Mouse (Mus musculus): ENCODE results near the gene Ctnnal1. TPM values are rescaled to one million over a fixed set of nuclear protein-coding genes. Genes with fewer than 3 reads are reported as not detected.
"Not testable (repeated sequence)": the region's sequence is repeated elsewhere in the genome, so short reads cannot be mapped to it uniquely, and the experiment has no call there.

Ctnnal1 gene
- polyA plus RNA-seq, 1 experiment from 2014 or later, result 22.2 TPM

- WGBS, result 98% methylated on average over 11 of the region's 11 CpGs
- H3K4me1 ChIP-seq (replicated peaks; ENCODE audit: control insufficient read depth, insufficient read depth, low read length); H3K27me3 ChIP-seq (ENCODE audit: control insufficient read depth, insufficient read depth, low read length); H3K27ac ChIP-seq (ENCODE audit: low read depth, low read length); H3K4me2 ChIP-seq (replicated peaks; ENCODE audit: low read depth, low read length); H3K36me3 ChIP-seq (ENCODE audit: control insufficient read depth, insufficient read depth, low read length); ATAC-seq (ENCODE audit: low FRiP score); DNase-seq (ENCODE audit: low spot score); H3K9me3 ChIP-seq (ENCODE audit: control insufficient read depth, low read length); H3K4me3 ChIP-seq (ENCODE audit: low read depth, low read length); H3K9ac ChIP-seq (ENCODE audit: low read depth, low read length): not testable (repeated sequence)
These were observed 5.6 kb upstream of the Ctnnal1 start for GRCm38 (mm10) chr4:56870541-56870940.

- WGBS, result 78% methylated on average over 5 of the region's 5 CpGs
- no peak for DNase-seq (ENCODE audit: low spot score)
- Histone ChIP-seq H3K9me3 (ENCODE audit: control insufficient read depth, low read length) (no peaks in the 10 kb centered on the region), H3K4me1 (replicated peaks; ENCODE audit: control insufficient read depth, insufficient read depth, low read length) (no peaks in the 10 kb centered on the region), H3K4me2 (replicated peaks; ENCODE audit: low read depth, low read length) (no peak overlapping the region), H3K4me3 (ENCODE audit: low read depth, low read length) (no peak overlapping the region), H3K27me3 (ENCODE audit: control insufficient read depth, insufficient read depth, low read length) (no peaks in the 10 kb centered on the region), H3K36me3 (ENCODE audit: control insufficient read depth, insufficient read depth, low read length) (no peaks in the 10 kb centered on the region), H3K27ac (ENCODE audit: low read depth, low read length) (no peak overlapping the region), H3K9ac (ENCODE audit: low read depth, low read length) (no peak overlapping the region)
- ATAC-seq (ENCODE audit: low FRiP score), result no peak
These were observed 2.8 kb upstream of the Ctnnal1 start for GRCm38 (mm10) chr4:56867761-56868160.

DNA sequence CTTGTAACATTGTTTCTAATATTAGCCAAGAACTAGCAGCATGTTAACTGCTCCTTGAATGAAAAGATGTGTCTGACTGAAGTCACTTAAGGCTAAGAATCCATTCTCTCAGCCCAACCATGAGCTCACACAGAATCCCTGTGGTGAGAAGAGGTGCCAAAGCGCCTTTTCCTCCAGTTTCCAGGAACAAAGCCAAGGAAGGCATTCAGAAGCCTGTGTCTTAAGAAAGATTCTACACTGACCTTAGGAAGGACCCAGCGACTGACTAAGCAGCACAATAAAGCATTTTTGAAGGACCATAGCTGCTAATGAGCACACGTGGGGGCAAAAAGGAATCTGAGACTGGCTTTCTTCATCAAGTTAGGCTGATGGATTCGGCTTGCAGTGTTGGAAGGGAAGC is 983 bp upstream of the Ctnnal1 start:
- no peak overlapping the region for H3K4me3 ChIP-seq (ENCODE audit: low read depth, low read length)
- no peak overlapping the region for H3K27ac ChIP-seq (ENCODE audit: low read depth, low read length)
- no peak for ATAC-seq (ENCODE audit: low FRiP score)
- H3K27me3 ChIP-seq (ENCODE audit: control insufficient read depth, insufficient read depth, low read length), result no peaks in the 10 kb centered on the region
- no peak overlapping the region for H3K9ac ChIP-seq (ENCODE audit: low read depth, low read length)
- no peaks in the 10 kb centered on the region for H3K36me3 ChIP-seq (ENCODE audit: control insufficient read depth, insufficient read depth, low read length)
- H3K9me3 ChIP-seq (ENCODE audit: control insufficient read depth, low read length), result no peaks in the 10 kb centered on the region
- no peak overlapping the region for H3K4me2 ChIP-seq (replicated peaks; ENCODE audit: low read depth, low read length)
- 58% methylated on average over 4 of the region's 4 CpGs for WGBS
- H3K4me1 ChIP-seq (replicated peaks; ENCODE audit: control insufficient read depth, insufficient read depth, low read length), result no peaks in the 10 kb centered on the region
- DNase-seq (ENCODE audit: low spot score), result no peak

DNA sequence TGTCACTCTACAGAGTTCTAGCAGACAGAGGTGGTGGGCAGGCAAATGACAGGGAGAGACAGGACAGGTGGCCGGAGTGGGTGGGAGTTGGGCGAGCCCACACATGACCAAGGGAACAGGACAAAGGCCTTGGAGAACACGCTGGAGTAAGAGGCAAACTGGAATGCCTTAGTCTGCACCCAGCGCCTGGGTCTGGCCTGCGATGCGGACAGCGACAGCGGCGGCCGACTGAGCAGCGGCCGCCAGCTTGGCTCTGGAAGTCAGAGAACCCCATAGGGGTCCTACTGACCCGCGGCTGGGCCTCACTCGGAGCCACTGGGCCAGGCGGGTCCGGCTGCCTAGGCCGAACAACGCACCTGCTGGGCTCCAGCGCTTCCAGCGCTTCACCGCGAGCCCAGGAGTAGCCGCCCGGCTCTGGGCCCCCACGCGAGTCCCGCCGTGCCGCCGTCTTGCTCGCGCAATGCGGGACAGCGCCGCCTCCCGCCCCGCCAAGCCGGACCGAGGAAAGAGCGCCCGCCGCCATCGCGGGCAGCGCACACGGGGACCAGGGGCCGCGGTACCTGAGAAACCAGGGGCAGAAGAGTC is 479 bp downstream of the Ctnnal1 start:
- Histone ChIP-seq H3K4me3 (ENCODE audit: low read depth, low read length) (peak overlapping the region; percentile 59), H3K4me2 (replicated peaks; ENCODE audit: low read depth, low read length) (peak overlapping the region; percentile 58), H3K9ac (ENCODE audit: low read depth, low read length) (peak overlapping the region; percentile 65), H3K4me1 (replicated peaks; ENCODE audit: control insufficient read depth, insufficient read depth, low read length) (no peaks in the 10 kb centered on the region), H3K27ac (ENCODE audit: low read depth, low read length) (peak overlapping the region; percentile 78), H3K36me3 (ENCODE audit: control insufficient read depth, insufficient read depth, low read length) (no peaks in the 10 kb centered on the region), H3K27me3 (ENCODE audit: control insufficient read depth, insufficient read depth, low read length) (no peaks in the 10 kb centered on the region), H3K9me3 (ENCODE audit: control insufficient read depth, low read length) (no peaks in the 10 kb centered on the region)
- peak; percentile 78 for ATAC-seq (ENCODE audit: low FRiP score)
- 0% methylated on average over 48 of the region's 49 CpGs for WGBS
- DNase-seq (ENCODE audit: low spot score), result peak; percentile 63

- no peak for ATAC-seq (ENCODE audit: low FRiP score)
- H3K27ac ChIP-seq (ENCODE audit: low read depth, low read length), result no peak overlapping the region
- H3K9me3 ChIP-seq (ENCODE audit: control insufficient read depth, low read length), result no peaks in the 10 kb centered on the region
- 64% methylated on average over 4 of the region's 4 CpGs for WGBS
- DNase-seq (ENCODE audit: low spot score), result no peak
- no peaks in the 10 kb centered on the region for H3K4me1 ChIP-seq (replicated peaks; ENCODE audit: control insufficient read depth, insufficient read depth, low read length)
- H3K4me3 ChIP-seq (ENCODE audit: low read depth, low read length), result peak overlapping the region; percentile 59
- no peaks in the 10 kb centered on the region for H3K36me3 ChIP-seq (ENCODE audit: control insufficient read depth, insufficient read depth, low read length)
- H3K27me3 ChIP-seq (ENCODE audit: control insufficient read depth, insufficient read depth, low read length), result no peaks in the 10 kb centered on the region
- H3K9ac ChIP-seq (ENCODE audit: low read depth, low read length), result peak overlapping the region; percentile 65
- peak overlapping the region; percentile 58 for H3K4me2 ChIP-seq (replicated peaks; ENCODE audit: low read depth, low read length)
These were observed 972 bp downstream of the Ctnnal1 start for GRCm38 (mm10) chr4:56864016-56864415.

GRCm38 (mm10) chr4:56861551-56861950 is 3.4 kb downstream of the Ctnnal1 start:
- DNase-seq (ENCODE audit: low spot score) (no peak), ATAC-seq (ENCODE audit: low FRiP score) (no peak)
- Histone ChIP-seq H3K4me1 (replicated peaks; ENCODE audit: control insufficient read depth, insufficient read depth, low read length) (no peaks in the 10 kb centered on the region), H3K4me2 (replicated peaks; ENCODE audit: low read depth, low read length) (no peak overlapping the region), H3K4me3 (ENCODE audit: low read depth, low read length) (no peak overlapping the region), H3K9me3 (ENCODE audit: control insufficient read depth, low read length) (no peaks in the 10 kb centered on the region), H3K27ac (ENCODE audit: low read depth, low read length) (no peak overlapping the region), H3K9ac (ENCODE audit: low read depth, low read length) (no peak overlapping the region), H3K27me3 (ENCODE audit: control insufficient read depth, insufficient read depth, low read length) (no peaks in the 10 kb centered on the region), H3K36me3 (ENCODE audit: control insufficient read depth, insufficient read depth, low read length) (no peaks in the 10 kb centered on the region)
- 98% methylated on average over 4 of the region's 4 CpGs for WGBS

DNA sequence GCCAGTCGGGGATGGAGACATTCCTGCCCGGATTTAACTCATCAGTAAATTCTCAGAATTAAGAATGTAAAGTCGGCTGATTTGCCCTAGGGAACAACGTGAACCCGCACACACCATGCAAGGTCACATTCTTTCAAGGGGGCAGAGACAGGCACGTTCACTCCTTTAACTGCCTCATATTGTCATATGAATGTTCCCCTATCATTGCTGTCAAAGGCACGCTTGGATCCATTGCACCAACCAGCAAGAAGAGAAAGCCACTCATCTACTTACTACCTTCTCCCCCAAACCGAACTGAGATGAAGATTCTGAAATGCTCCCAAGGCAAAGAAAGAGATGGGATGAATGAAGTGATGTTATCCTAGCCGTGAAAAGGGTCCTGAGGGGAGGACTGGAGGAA is 6.3 kb downstream of the Ctnnal1 start:
- no peaks in the 10 kb centered on the region for H3K27me3 ChIP-seq (ENCODE audit: control insufficient read depth, insufficient read depth, low read length)
- ATAC-seq (ENCODE audit: low FRiP score), result no peak
- no peaks in the 10 kb centered on the region for H3K9me3 ChIP-seq (ENCODE audit: control insufficient read depth, low read length)
- no peak overlapping the region for H3K4me3 ChIP-seq (ENCODE audit: low read depth, low read length)
- no peak overlapping the region for H3K27ac ChIP-seq (ENCODE audit: low read depth, low read length)
- WGBS, result 80% methylated on average over 9 of the region's 9 CpGs
- no peak overlapping the region for H3K9ac ChIP-seq (ENCODE audit: low read depth, low read length)
- no peaks in the 10 kb centered on the region for H3K4me1 ChIP-seq (replicated peaks; ENCODE audit: control insufficient read depth, insufficient read depth, low read length)
- DNase-seq (ENCODE audit: low spot score), result no peak
- H3K4me2 ChIP-seq (replicated peaks; ENCODE audit: low read depth, low read length), result no peak overlapping the region
- H3K36me3 ChIP-seq (ENCODE audit: control insufficient read depth, insufficient read depth, low read length), result no peaks in the 10 kb centered on the region

- WGBS, result 94% methylated on average over 8 of the region's 8 CpGs
- Histone ChIP-seq H3K9me3 (ENCODE audit: control insufficient read depth, low read length) (no peaks in the 10 kb centered on the region), H3K4me3 (ENCODE audit: low read depth, low read length) (no peak overlapping the region), H3K27me3 (ENCODE audit: control insufficient read depth, insufficient read depth, low read length) (no peaks in the 10 kb centered on the region), H3K27ac (ENCODE audit: low read depth, low read length) (no peak overlapping the region), H3K36me3 (ENCODE audit: control insufficient read depth, insufficient read depth, low read length) (no peaks in the 10 kb centered on the region), H3K4me1 (replicated peaks; ENCODE audit: control insufficient read depth, insufficient read depth, low read length) (no peaks in the 10 kb centered on the region), H3K4me2 (replicated peaks; ENCODE audit: low read depth, low read length) (no peak overlapping the region), H3K9ac (ENCODE audit: low read depth, low read length) (no peak overlapping the region)
- DNase-seq (ENCODE audit: low spot score), result no peak
- ATAC-seq (ENCODE audit: low FRiP score), result no peak
These were observed 8.5 kb downstream of the Ctnnal1 start for GRCm38 (mm10) chr4:56856371-56856949.

- Histone ChIP-seq H3K36me3 (ENCODE audit: control insufficient read depth, insufficient read depth, low read length) (no peaks in the 10 kb centered on the region), H3K9me3 (ENCODE audit: control insufficient read depth, low read length) (no peaks in the 10 kb centered on the region), H3K4me1 (replicated peaks; ENCODE audit: control insufficient read depth, insufficient read depth, low read length) (no peaks in the 10 kb centered on the region), H3K4me2 (replicated peaks; ENCODE audit: low read depth, low read length) (no peak overlapping the region), H3K27me3 (ENCODE audit: control insufficient read depth, insufficient read depth, low read length) (no peaks in the 10 kb centered on the region), H3K27ac (ENCODE audit: low read depth, low read length) (no peak overlapping the region), H3K4me3 (ENCODE audit: low read depth, low read length) (no peak overlapping the region), H3K9ac (ENCODE audit: low read depth, low read length) (no peak overlapping the region)
- ATAC-seq (ENCODE audit: low FRiP score) (no peak), DNase-seq (ENCODE audit: low spot score) (no peak)
- WGBS, result 94% methylated on average over 5 of the region's 5 CpGs
These were observed 9.1 kb downstream of the Ctnnal1 start for GRCm38 (mm10) chr4:56855935-56856334.
